Mouse (Mus musculus) CH12.LX (cell line): ENCODE measurements around the gene Nid1. TPM values are rescaled to one million over a fixed set of nuclear protein-coding genes. Genes with fewer than 3 reads are reported as not detected.

Source experiments
- DNase-seq: peaks from one replicate; pipeline ENCODE4 v3.0.0-alpha.2; 2013; ENCODE audit errors: extremely low read depth
- H3K27ac ChIP-seq: 2 replicates; pipeline ENCODE4 v1.5.1; 2012; ENCODE audit warnings: low read depth, mild to moderate bottlenecking, control low read depth, moderate library complexity; ENCODE audit not compliant: insufficient read depth
- H3K27me3 ChIP-seq: replicated peaks from 2 replicates; pipeline ENCODE3; 2012; ENCODE audit warnings: inconsistent platforms
- H3K36me3 ChIP-seq, 2 experiments: replicated peaks in 1 of 2; 2 replicates each; pipeline versions ENCODE3 to v1.6.1; 2012; ENCODE audit warnings: inconsistent platforms in 1 of 2, low read length in 1 of 2, mild to moderate bottlenecking in 1 of 2, mixed read lengths in 1 of 2, moderate library complexity in 1 of 2; ENCODE audit not compliant: control insufficient read depth in 1 of 2, insufficient read depth in 1 of 2
- H3K4me1 ChIP-seq, 2 experiments: 2 replicates each; pipeline ENCODE4 v1.6.1; 2012; ENCODE audit warnings: inconsistent platforms in 1 of 2, moderate library complexity in 1 of 2; ENCODE audit not compliant: insufficient read depth in 2 of 2, control insufficient read depth in 1 of 2
- H3K4me2 ChIP-seq: 2 replicates; pipeline ENCODE4 v1.6.1; 2012; ENCODE audit warnings: low read depth, mild to moderate bottlenecking, control low read depth; ENCODE audit not compliant: poor library complexity, insufficient read depth, severe bottlenecking
- H3K4me3 ChIP-seq, 3 experiments: fragments of 150-350 bp in 1 of 3; sonication (generic) in 1 of 3; replicated peaks in 1 of 3; 2 replicates each; pipeline versions ENCODE3 to v1.5.1; 2011 to 2012; ENCODE audit warnings: low read depth in 2 of 3, low read length in 2 of 3, mild to moderate bottlenecking in 2 of 3, moderate library complexity in 2 of 3, control low read depth in 1 of 3, improper control_type of control experiment in 1 of 3, inconsistent platforms in 1 of 3, mixed read lengths in 1 of 3; ENCODE audit not compliant: poor library complexity in 1 of 3
- H3K79me2 ChIP-seq: replicated peaks from 2 replicates; pipeline ENCODE4 v1.6.1; 2012; ENCODE audit warnings: mild to moderate bottlenecking, moderate library complexity; ENCODE audit not compliant: control insufficient read depth, poor library complexity, insufficient read depth, severe bottlenecking; ENCODE audit errors: extremely low read depth
- H3K9ac ChIP-seq: 2 replicates; pipeline ENCODE4 v1.6.1; 2012; ENCODE audit warnings: low read depth, mild to moderate bottlenecking, control low read depth, moderate library complexity; ENCODE audit not compliant: insufficient read depth
- H3K9me3 ChIP-seq: replicated peaks from 2 replicates; pipeline ENCODE3; 2012; ENCODE audit warnings: low read length, inconsistent platforms, mixed read lengths
- BHLHE40 ChIP-seq: IDR thresholded peaks from 2 replicates; pipeline ENCODE4 v1.6.1; 2011; ENCODE audit warnings: mild to moderate bottlenecking, low read depth, low read length, improper control_type of control experiment
- HCFC1 ChIP-seq: IDR thresholded peaks from 2 replicates; pipeline ENCODE4 v1.6.1; 2012; ENCODE audit warnings: low read depth, mild to moderate bottlenecking, inconsistent platforms, low read length, improper control_type of control experiment
- TBP ChIP-seq: conservative IDR thresholded peaks from 2 replicates; pipeline ENCODE4 v1.6.1; 2011; ENCODE audit warnings: low read depth, low read length, improper control_type of control experiment
- ZNF384 ChIP-seq: IDR thresholded peaks from 2 replicates; pipeline ENCODE4 v1.6.1; 2012; ENCODE audit warnings: low read depth, low read length, improper control_type of control experiment, inconsistent platforms
- dilution Hi-C: fragments of 300-500 bp; cut with MboI; formaldehyde crosslinking; loops from 2 replicates; pipeline ENCODE4 v1.14.3; 2020; ENCODE audit warnings: low sequenced_read_pairs; ENCODE audit not compliant: extremely low pct_unique_long_range_greater_than_20kb, extremely low pct_ligation_motif_present
- in situ Hi-C: fragments of 300-500 bp; cut with MboI; formaldehyde crosslinking; loops from 3 replicates; pipeline ENCODE4 v1.14.3; 2019; ENCODE audit warnings: low sequenced_read_pairs, low pct_ligation_motif_present, low pct_unique_long_range_greater_than_20kb, mixed read lengths
- polyA plus RNA-seq: library from polyadenylated mRNA; unstranded; fragments of >175 nt; gene quantifications from 2 replicates; pipeline ENCODE4 v1.2.1, GENCODE M21; 2012; ENCODE audit warnings: low read depth; ENCODE audit not compliant: insufficient read length
- total RNA-seq, 2 experiments: library from RNA; depleted of rRNA; stranded (reverse); fragments of 300-350 nt in 1 of 2; fragments of >200 nt in 1 of 2; gene quantifications; 2 replicates each; pipeline ENCODE4 v1.2.3; 2012 to 2014

Nid1 gene
- total and polyA plus RNA-seq, 3 experiments = 0.30 to 0.94 (median 0.38) TPM

GRCm38 (mm10) chr13:13558251-13558650 is 120.9 kb downstream of the Nid1 start:
- Histone ChIP-seq H3K4me2 (0 out of 2 replicates have a peak overlapping the region, but pooled peaks have one; percentile 1), H3K4me3 (no peak overlapping the region), H3K9ac (no peak overlapping the region), H3K9me3 (no peaks in the 10 kb centered on the region), H3K27me3 (no peaks in the 10 kb centered on the region), H3K36me3 (no peaks in the 10 kb centered on the region), H3K79me2 (no peaks in the 10 kb centered on the region), H3K4me1 (peaks cover 26 to 62% of the 10 kb centered on the region in 2 experiments), H3K27ac (no peak overlapping the region)
- dilution Hi-C loops (no loop called here), in situ Hi-C loops (no loop called here)
- DNase-seq = no peak
- TF ChIP-seq ZNF384 = peak; percentile 96
- TF ChIP-seq TBP = no peak
- TF ChIP-seq HCFC1 = no peak

- no peaks in the 10 kb centered on the region for H3K36me3 ChIP-seq
- peak; percentile 27 for DNase-seq
- in situ Hi-C loops = no loop called here
- H3K79me2 ChIP-seq = no peaks in the 10 kb centered on the region
- no peaks in the 10 kb centered on the region for H3K9me3 ChIP-seq
- no peak for TF ChIP-seq BHLHE40
- TF ChIP-seq, all 38 proteins: peak for 0
- Histone ChIP-seq H3K9ac (no peak overlapping the region), H3K4me3 (no peak overlapping the region), H3K27ac (no peak overlapping the region), H3K27me3 (no peaks in the 10 kb centered on the region), H3K4me1 (peaks cover 25 to 56% of the 10 kb centered on the region in 2 experiments), H3K4me2 (no peak overlapping the region)
- dilution Hi-C loops = no loop called here
Observed at GRCm38 (mm10) chr13:13558900-13559299, 121.5 kb downstream of the Nid1 start.

Other genes with a start within 250 kb of the Nid1 start
- gene Gpr137b, start 43.5 kb upstream of the Nid1 start, total RNA-seq (2012; rRNA removed) = 5.8 and 7.7 TPM in 2 replicates
- 8.0 and 10.0 TPM in 2 replicates for gene Gpr137b, start 43.5 kb upstream of the Nid1 start, total RNA-seq (2014; rRNA removed)
- 28.8 and 31.3 TPM in 2 replicates for gene Gpr137b, start 43.5 kb upstream of the Nid1 start, polyA plus RNA-seq
- gene Lyst, start 152.8 kb downstream of the Nid1 start, total RNA-seq (2012; rRNA removed) = 33.1 and 38.1 TPM in 2 replicates
- gene Lyst, start 152.8 kb downstream of the Nid1 start, total RNA-seq (2014; rRNA removed) = 31.2 and 34.8 TPM in 2 replicates
- gene Lyst, start 152.8 kb downstream of the Nid1 start, polyA plus RNA-seq = 48.7 and 61.1 TPM in 2 replicates